11 mouse cellular contexts compared by ENCODE assay signal in genomic region chr14:121962128-121962890, GRCm38 (mm10). TPM values are rescaled to one million over a fixed set of nuclear protein-coding genes. Genes with fewer than 3 reads are reported as not detected.
DNase-seq lines count a peak whose midpoint lies in the region; ATAC-seq and TF ChIP-seq lines count a peak whose summit lies in the region.
"Had no signal": no experiment of that assay in that cellular context is flagged by ENCODE, and none has a peak within 500 bp of the region (broad histone marks: within the 10 kb centered on the region; RNA-seq: fewer than 3 reads in every experiment).

No protein-coding gene starts in this region.

- H3K27me3 ChIP-seq in heart, embryonic 11.5 days (ENCODE audit: control insufficient read depth, insufficient read depth, low read length): no peaks in the 10 kb centered on the region
- no peaks in the 10 kb centered on the region for H3K27me3 ChIP-seq in lung, postnatal 0 days (replicated peaks; ENCODE audit: insufficient read depth, low read length)
- H3K27me3 ChIP-seq in splenic B cell, adult 2 months (ENCODE audit: control insufficient read depth, insufficient read depth, low read length, poor library complexity, severe bottlenecking): no peaks in the 10 kb centered on the region
- H3K27me3 ChIP-seq in midbrain, embryonic 14.5 days (ENCODE audit: control insufficient read depth, insufficient read depth, low read length): no peaks in the 10 kb centered on the region

- no peak overlapping the region for H3K4me3 ChIP-seq in heart, embryonic 11.5 days (ENCODE audit: low read depth, low read length)
- no peak overlapping the region for H3K4me3 ChIP-seq in lung, postnatal 0 days (ENCODE audit: low read depth, low read length)
- H3K4me3 ChIP-seq in midbrain, embryonic 14.5 days (replicated peaks; ENCODE audit: low read depth, low read length): no peak overlapping the region

- ATAC-seq in heart, embryonic 11.5 days (replicated peaks; ENCODE audit: insufficient number of reproducible peaks, low FRiP score, low TSS enrichment): no peak; the same call in 1 of the 2 replicates
- ATAC-seq in lung, postnatal 0 days: peak; percentile 11; the same call in 1 of the 2 replicates
- ATAC-seq in midbrain, embryonic 14.5 days (ENCODE audit: low FRiP score, low TSS enrichment): no peak

- H3K27ac ChIP-seq in heart, embryonic 11.5 days (ENCODE audit: low read depth, low read length): peak overlapping the region; percentile 47; the same call in 1 of the 2 replicates
- no peak overlapping the region for H3K27ac ChIP-seq in lung, postnatal 0 days (ENCODE audit: low read length)
- no peak overlapping the region for H3K27ac ChIP-seq in midbrain, embryonic 14.5 days (replicated peaks; ENCODE audit: low read depth, low read length)
- H3K27ac ChIP-seq: hindbrain, embryonic 14.5 days had no signal

- peak overlapping the region; percentile 27; the same call in 1 of the 2 replicates for H3K4me2 ChIP-seq in heart, embryonic 11.5 days
- no peak overlapping the region for H3K4me2 ChIP-seq in lung, postnatal 0 days (replicated peaks; ENCODE audit: low read depth, low read length)
- H3K4me2 ChIP-seq in midbrain, embryonic 14.5 days (ENCODE audit: low read length): no peak overlapping the region
- H3K4me2 ChIP-seq: hindbrain, embryonic 14.5 days had no signal

- no peak for DNase-seq in heart, adult 18-20 months
- no peak for DNase-seq in lung, postnatal 0 days (ENCODE audit: low spot score)
- DNase-seq in lung, postnatal 25 days (ENCODE audit: low spot score): no peak
- peak; percentile 65 for DNase-seq in induced T-regulatory cell, adult 2 months (ENCODE audit: low read depth)
- DNase-seq in splenic B cell, adult 2 months (ENCODE audit: low read depth, low spot score): peak; percentile 38
- no peak for DNase-seq in ovary, adult 18-20 months (ENCODE audit: low spot score)
- DNase-seq in midbrain, embryonic 14.5 days: no peak
- DNase-seq: cerebellum, postnatal 36 days had no signal

- H3K4me1 ChIP-seq in heart, embryonic 11.5 days (ENCODE audit: control insufficient read depth, insufficient read depth, low read length): peaks cover 29% of the 10 kb centered on the region
- H3K4me1 ChIP-seq in lung, postnatal 0 days (ENCODE audit: insufficient read depth, low read depth, low read length): peaks cover 6% of the 10 kb centered on the region; the same call in 1 of the 2 replicates
- H3K4me1 ChIP-seq in midbrain, embryonic 14.5 days (ENCODE audit: control insufficient read depth, insufficient read depth, low read length): no peaks in the 10 kb centered on the region

- TF ChIP-seq EP300 in lung, postnatal 0 days (IDR thresholded peaks at IDR 0.05): no peak

- H3K9me3 ChIP-seq in heart, embryonic 11.5 days (replicated peaks; ENCODE audit: control insufficient read depth, low read length): no peaks in the 10 kb centered on the region
- H3K9me3 ChIP-seq in lung, postnatal 0 days (ENCODE audit: low read length): no peaks in the 10 kb centered on the region
- no peaks in the 10 kb centered on the region for H3K9me3 ChIP-seq in midbrain, embryonic 14.5 days (ENCODE audit: control insufficient read depth, low read length)

- H3K36me3 ChIP-seq in heart, embryonic 11.5 days (ENCODE audit: control insufficient read depth, insufficient read depth, low read length): no peaks in the 10 kb centered on the region
- H3K36me3 ChIP-seq in lung, postnatal 0 days (ENCODE audit: insufficient read depth, low read length): no peaks in the 10 kb centered on the region
- peaks cover 7% of the 10 kb centered on the region for H3K36me3 ChIP-seq in splenic B cell, adult 2 months (ENCODE audit: control insufficient read depth, insufficient read depth, low read length, poor library complexity, severe bottlenecking)
- H3K36me3 ChIP-seq in midbrain, embryonic 14.5 days (ENCODE audit: control insufficient read depth, insufficient read depth, low read length): no peaks in the 10 kb centered on the region

- 67% methylated on average over 14 of the region's 14 CpGs for WGBS in heart, embryonic 11.5 days (ENCODE audit: insufficient replicate concordance)
- 59% methylated on average over 14 of the region's 14 CpGs for WGBS in lung, postnatal 0 days
- WGBS in midbrain, embryonic 14.5 days: 86% methylated on average over 14 of the region's 14 CpGs

- H3K9ac ChIP-seq in heart, embryonic 11.5 days (ENCODE audit: low read depth, low read length): no peak overlapping the region
- H3K9ac ChIP-seq in lung, postnatal 0 days (replicated peaks; ENCODE audit: low read depth): no peak overlapping the region
- no peak overlapping the region for H3K9ac ChIP-seq in midbrain, embryonic 14.5 days (replicated peaks; ENCODE audit: low read length)
- H3K9ac ChIP-seq: hindbrain, embryonic 14.5 days had no signal

- no peak for TF ChIP-seq CTCF in lung, postnatal 0 days (IDR thresholded peaks at IDR 0.05)

RNA-seq across cellular contexts. Expression of gene Gpr183, which starts 2.7 kb away (rescaled TPM):
- 1.5 TPM in 2 replicates for polyA plus RNA-seq in heart, embryonic 11.5 days (2014; fragmentation: Nextera tagmentation; extraction: Ambion mirVana)
- 1 to 10 TPM in 1 of 2 experiments, under 1 TPM in 1; 0.62 to 1.8 TPM for total RNA-seq in heart, adult 18-20 months (2021)
- polyA plus RNA-seq in lung, postnatal 0 days (2015; fragmentation: Nextera tagmentation; extraction: Ambion mirVana): 1.6 TPM in 2 replicates
- polyA plus RNA-seq in midbrain, embryonic 14.5 days (2014; fragmentation: Nextera tagmentation; extraction: Ambion mirVana): 0.67 and 0.72 TPM in 2 replicates

RNA-seq across cellular contexts. Expression of gene Gpr18, which starts 46.7 kb away (rescaled TPM):
- 0.20 and 0.42 TPM in 2 replicates for polyA plus RNA-seq in heart, embryonic 11.5 days (2014; fragmentation: Nextera tagmentation; extraction: Ambion mirVana)
- 1 to 10 TPM in 1 of 2 experiments, under 1 TPM in 1; 0.22 to 1.8 TPM for total RNA-seq in heart, adult 18-20 months (2021)
- polyA plus RNA-seq in lung, postnatal 0 days (2015; fragmentation: Nextera tagmentation; extraction: Ambion mirVana): 0.32 and 0.42 TPM in 2 replicates
- polyA plus RNA-seq in midbrain, embryonic 14.5 days (2014; fragmentation: Nextera tagmentation; extraction: Ambion mirVana): not detected in 2 replicates
- total RNA-seq: left cerebral cortex, postnatal 14 days had no signal
- polyA plus RNA-seq: hindbrain, embryonic 14.5 days had no signal

Comparison
In these comparisons a context has a peak if more than half of its experiments do, and no peak if none do; other contexts are left out.
1. DNase-seq: peak in induced T-regulatory cell, adult 2 months (single experiment) and splenic B cell, adult 2 months (single experiment); none in heart, adult 18-20 months (0 of 2), lung, postnatal 0 days (single experiment), lung, postnatal 25 days (single experiment), ovary, adult 18-20 months (single experiment) and midbrain, embryonic 14.5 days (single experiment).